Mouse (Mus musculus): ENCODE measurements around the gene Vars. TPM values are rescaled to one million over a fixed set of nuclear protein-coding genes. Genes with fewer than 3 reads are reported as not detected.
"Not testable (repeated sequence)": the region's sequence is repeated elsewhere in the genome, so short reads cannot be mapped to it uniquely, and the experiment has no call there.

Vars gene
- total RNA-seq, 4 experiments from 2014 or later, result 43.5 to 53.0 (median 48.2) TPM

DNA sequence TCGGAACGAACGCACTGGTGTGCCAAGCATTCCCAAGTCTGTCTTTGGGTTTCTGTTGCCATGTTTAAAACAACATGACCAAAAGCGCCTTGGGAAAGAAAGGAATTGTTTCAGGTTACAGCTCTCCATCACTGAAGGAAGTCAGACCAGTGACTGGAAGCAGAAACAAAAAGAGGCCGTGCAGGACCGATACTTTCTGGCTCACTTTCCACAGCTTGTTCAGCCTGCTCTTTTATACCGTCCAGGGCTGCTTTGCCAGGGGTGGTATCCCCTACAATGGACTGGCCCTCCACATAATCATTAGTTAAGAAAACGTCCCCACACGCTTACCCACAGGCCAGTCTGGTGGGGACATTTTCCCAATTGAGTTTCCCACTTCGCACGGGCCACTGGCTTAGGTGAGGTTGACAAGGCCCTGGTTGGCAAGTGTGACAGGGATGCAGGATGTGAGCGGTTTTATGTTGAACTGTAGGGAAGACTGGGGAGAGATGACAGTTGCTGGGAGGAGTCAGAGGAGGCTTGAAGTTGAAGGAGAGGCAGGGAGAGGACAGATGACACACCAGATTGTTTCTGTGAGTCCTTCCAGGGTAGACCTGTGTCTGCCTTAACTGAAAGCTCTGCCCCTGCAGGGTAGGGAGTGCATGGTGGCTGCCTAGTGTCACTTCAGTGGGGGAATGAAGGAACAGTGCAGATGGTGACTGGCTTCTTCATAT is 1.5 kb downstream of the Vars start:
- DNase-seq (ENCODE audit: low spot score in 2 of 2), result no peak

- no peak for DNase-seq (ENCODE audit: low spot score in 2 of 2)
Observed at GRCm38 (mm10) chr17:35003022-35003838, 2.4 kb downstream of the Vars start.

DNA sequence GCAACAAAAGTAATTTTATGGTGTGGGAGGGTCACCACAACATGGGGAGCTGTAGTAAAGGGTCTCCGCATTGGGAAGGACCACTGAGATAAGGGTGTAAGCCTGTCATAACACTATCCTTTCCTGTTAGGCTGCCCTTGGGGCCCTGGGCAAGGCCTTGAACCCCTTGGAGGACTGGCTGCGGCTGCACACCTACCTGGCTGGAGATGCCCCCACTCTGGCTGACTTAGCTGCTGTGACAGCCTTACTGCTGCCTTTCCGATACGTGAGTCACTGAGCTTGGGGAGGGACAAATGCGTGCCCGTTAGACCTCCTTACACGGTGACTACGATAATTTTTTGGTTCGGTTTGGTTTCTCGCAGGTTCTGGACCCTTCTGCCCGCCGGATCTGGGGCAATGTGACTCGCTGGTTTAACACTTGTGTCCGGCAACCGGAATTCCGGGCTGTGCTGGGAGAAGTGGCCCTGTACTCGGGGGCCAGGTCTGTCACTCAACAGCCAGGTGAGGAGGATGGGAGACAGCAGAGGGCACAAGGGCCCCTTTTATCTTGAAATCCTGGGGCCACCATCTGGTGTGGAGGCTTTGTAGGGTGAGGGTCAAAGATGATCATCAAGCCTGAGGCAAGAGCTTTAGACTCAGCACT is 3.4 kb downstream of the Vars start:
- DNase-seq (ENCODE audit: low spot score in 2 of 2), result no peak

GRCm38 (mm10) chr17:35005158-35005557 is 4.4 kb downstream of the Vars start:
- no peak for DNase-seq (ENCODE audit: low spot score in 2 of 2)

GRCm38 (mm10) chr17:35005902-35006301 is 5.1 kb downstream of the Vars start:
- not testable (repeated sequence) for DNase-seq (ENCODE audit: low spot score in 2 of 2)

DNA sequence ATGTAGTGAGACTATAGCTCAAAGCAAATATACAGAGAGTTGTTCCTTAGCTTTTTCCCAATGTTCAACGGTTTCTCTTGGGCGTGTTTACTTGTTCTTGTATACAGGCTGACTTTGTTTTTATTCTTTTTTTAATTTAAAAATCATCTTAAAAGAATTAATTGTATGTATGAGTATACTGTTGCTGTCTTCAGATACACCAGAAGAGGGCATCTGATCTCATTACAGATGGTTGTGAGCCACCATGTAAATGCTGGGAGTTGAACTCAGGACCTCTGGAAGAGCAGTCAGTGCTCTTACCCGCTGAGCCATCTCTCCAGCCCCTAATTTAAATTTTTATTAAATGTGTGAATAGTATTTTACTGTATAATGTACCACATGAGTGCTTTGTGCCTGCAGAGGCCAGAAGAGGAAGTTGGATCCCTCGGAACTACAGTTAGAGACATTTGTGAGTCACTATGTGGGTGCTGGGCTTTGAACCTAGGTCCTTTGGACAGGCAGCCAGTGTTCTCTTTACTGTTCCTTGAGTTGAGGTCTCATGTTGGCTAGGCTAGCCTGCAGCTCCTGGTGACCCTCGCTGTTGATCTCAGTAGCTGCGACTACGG is 6.7 kb downstream of the Vars start:
- DNase-seq (ENCODE audit: low spot score in 2 of 2), result no peak

DNA sequence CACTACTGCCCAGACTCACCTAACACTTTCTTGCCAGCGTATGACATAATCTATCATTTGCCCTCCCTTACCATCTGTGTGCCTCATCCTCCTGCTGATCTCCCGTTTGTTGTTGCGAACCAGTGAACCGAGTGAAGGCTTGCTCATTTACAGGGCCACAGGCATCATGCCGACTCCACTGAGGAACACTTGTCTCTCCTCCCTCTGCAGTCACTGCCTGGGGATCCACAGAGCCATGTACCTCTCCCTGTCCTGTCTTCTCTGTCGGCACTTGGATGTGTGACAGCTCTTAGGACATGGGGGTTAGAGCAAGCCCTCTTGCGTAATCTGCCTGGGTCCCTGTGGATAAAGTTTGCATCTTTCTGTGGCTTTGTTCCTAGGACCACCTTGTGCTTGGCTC is 8.8 kb downstream of the Vars start:
- DNase-seq (ENCODE audit: low spot score in 2 of 2), result no peak

DNA sequence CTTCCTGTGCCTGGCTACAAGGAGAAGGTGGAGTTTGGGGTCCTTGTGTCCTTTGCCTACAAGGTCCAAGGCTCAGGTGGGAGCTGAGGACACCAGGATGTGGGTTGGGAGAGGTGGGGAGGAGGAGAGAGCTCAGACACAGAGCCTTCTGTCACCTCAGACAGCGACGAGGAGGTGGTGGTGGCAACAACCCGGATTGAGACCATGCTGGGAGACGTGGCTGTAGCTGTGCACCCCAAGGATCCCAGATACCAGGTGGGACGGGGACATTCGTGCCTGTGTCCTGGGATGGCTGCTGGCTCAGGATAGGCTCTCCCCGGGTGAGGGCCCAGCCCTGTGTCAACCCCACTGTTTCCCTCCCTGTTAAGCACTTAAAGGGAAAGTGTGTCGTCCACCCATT is 10.7 kb downstream of the Vars start:
- no peak for DNase-seq (ENCODE audit: low spot score in 2 of 2)

DNA sequence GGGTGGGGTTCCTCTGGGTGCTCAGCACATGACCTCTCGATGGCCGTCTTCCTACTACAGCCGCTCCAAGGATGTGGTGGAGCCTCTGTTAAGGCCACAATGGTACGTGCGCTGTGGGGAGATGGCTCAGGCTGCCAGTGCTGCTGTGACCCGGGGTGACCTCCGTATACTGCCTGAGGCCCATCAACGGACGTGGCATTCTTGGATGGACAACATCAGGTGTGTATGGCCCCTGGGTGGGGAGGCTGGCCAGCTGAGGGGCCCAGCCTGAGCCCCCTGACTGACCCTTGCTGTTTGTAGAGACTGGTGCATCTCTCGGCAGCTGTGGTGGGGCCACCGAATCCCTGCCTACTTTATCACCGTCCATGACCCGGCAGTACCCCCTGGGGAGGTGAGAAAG is 11.6 kb downstream of the Vars start:
- DNase-seq (ENCODE audit: low spot score in 2 of 2), result no peak

DNA sequence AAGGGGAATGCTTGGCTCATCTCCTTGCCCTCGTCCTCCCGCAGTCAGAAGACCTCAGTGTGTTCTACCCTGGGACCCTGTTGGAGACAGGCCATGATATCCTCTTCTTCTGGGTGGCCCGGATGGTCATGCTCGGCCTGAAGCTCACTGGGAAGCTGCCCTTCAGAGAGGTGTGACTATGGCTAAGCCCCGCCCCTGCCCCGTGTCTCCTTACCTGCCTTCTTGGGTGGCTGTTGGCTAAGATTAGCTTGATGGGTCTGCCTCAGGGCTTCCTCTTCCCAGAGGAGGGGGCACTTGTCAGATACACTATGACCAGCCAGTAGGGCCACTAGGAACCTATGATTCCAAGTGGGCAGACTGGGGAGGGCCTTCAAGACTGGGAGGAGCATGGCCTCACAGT is 12.4 kb downstream of the Vars start:
- DNase-seq (ENCODE audit: low spot score in 2 of 2), result no peak

- no peak for DNase-seq (ENCODE audit: low spot score in 2 of 2)
Observed at GRCm38 (mm10) chr17:35015296-35015695, 14.5 kb downstream of the Vars start.

DNA sequence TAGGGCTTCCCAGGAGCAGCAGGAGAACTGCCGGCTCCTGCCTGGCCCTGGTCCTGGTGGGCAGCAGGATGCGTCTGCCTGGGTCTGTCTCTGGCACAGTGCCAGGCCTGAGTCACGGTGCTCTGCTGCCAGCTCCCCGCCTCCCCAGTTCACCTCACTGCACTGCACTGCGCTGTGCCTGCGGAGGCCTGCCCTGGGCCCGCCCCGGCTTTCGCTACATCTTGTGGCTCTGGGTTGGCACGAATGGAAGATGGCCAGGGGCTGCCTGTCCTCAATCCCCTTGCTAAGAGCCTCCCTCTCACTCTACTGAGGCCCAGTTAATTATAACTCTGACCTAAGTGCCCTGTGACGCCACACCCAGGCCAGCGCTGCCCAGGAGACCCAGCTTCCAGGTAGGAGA is 15.6 kb downstream of the Vars start, which contains the start of gene Vwa7:
Gene Vwa7, plus strand, starts transcription at position 204 of the 400 bp plus-strand sequence.
- no peak for DNase-seq (ENCODE audit: low spot score in 2 of 2)

GRCm38 (mm10) chr17:35016791-35017705 is 16.3 kb downstream of the Vars start:
- DNase-seq (ENCODE audit: low spot score in 2 of 2), result no peak

GRCm38 (mm10) chr17:35017706-35018030 is 16.9 kb downstream of the Vars start:
- DNase-seq (ENCODE audit: low spot score in 2 of 2), result no peak

DNA sequence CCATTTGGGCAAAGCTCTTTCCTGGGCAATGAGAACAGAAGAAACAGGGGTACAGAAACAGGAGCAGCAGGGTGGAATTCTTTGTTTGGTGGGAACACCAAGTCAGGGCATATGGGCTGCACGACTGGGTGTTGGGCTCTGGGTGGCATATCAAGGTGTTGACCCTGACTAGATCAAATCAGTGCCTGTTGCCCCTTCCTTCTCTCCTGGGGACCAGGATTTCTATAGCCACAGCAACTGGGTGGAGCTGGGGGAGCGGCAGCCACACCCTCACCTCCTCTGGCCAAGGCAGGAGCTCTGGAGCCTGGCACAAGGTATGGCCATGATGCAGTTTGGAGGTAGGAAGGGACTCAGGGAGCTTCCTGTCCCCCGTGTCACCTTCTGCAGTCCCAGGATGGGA is 17.4 kb downstream of the Vars start:
- no peak for DNase-seq (ENCODE audit: low spot score in 2 of 2)

- no peak for DNase-seq (ENCODE audit: low spot score in 2 of 2)
Observed at GRCm38 (mm10) chr17:35019894-35020293, 19.1 kb downstream of the Vars start.

GRCm38 (mm10) chr17:35020551-35020950 is 19.8 kb downstream of the Vars start:
- DNase-seq (ENCODE audit: low spot score in 2 of 2), result no peak

GRCm38 (mm10) chr17:35021163-35021808 is 20.5 kb downstream of the Vars start:
- peak; percentile 57 to 95 for DNase-seq (ENCODE audit: low spot score in 2 of 2)

DNA sequence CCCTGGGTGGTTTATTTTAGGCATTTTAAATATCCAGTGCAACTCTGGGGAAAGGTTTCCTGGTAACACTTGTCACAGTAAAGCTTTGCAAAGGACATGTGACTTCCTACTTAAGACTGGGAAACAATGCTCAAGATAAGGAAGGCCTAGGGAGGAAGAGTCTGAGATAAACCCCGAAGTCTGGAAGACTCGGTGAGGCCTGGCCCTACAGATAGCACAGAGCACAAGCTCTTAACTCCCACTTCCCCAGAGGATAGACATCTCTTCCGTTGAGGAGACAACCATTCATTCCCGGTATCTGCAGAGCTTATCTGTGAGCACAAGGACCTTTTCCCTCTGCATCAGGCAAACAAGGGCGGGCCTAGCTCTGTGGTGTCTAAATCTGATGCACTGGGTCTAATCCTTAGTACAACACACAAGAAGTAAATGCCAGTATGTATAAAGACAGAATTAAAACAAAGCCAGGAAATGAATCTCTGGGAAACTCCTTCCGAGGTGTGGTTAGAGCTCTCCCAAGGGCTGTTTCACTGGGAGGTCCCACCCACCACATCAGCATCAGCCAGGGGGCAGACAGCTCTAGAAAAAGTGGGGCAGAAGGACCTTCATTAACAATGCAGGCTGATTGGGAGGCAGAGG is 21.2 kb downstream of the Vars start:
- DNase-seq (ENCODE audit: low spot score in 2 of 2), result no peak

DNA sequence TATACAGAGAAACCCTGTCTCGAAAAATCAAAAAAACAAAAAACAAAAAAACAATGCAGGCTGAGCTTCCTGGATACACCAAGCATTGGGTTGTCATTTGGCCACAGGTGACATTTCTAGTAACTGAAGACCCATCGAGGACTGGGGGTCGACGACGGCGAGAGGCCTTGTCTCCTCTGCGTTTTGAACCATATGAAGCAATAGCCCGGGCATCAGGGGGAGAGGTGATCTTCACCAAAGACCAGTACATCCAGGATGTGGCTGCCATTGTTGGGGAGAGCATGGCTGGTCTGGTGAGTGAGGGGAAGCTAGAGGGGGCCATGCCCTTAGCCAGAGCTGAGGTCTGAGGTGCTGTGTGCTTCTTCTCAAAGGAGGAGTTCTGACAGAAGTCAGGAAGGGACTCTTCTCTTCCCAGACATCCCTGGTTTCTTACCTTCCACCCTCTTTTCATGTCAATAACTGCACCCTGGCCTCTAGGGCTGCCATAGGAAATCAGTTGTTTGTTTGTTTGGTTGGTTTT is 21.8 kb downstream of the Vars start:
- DNase-seq (ENCODE audit: low spot score in 2 of 2), result no peak
